Mouse (Mus musculus): Measurements from ENCODE around the gene Phtf2. TPM values are rescaled to one million over a fixed set of nuclear protein-coding genes. Genes with fewer than 3 reads are reported as not detected.
A peak's percentile ranks its signal among the peaks of the same experiment; 100 is the strongest.
"Not testable (repeated sequence)": the region's sequence is repeated elsewhere in the genome, so short reads cannot be mapped to it uniquely, and the experiment has no call there.

The Phtf2 gene
- polyA plus RNA-seq, 1 experiment from 2014 or later = 8.5 TPM

- ATAC-seq (replicated peaks; ENCODE audit: low FRiP score, low read depth) (no peak), DNase-seq (ENCODE audit: low spot score) (no peak)
- Histone ChIP-seq H3K27me3 (ENCODE audit: insufficient read depth, low read length) (no peaks in the 10 kb centered on the region), H3K4me1 (replicated peaks; ENCODE audit: insufficient read depth, low read length) (no peaks in the 10 kb centered on the region), H3K4me2 (ENCODE audit: low read length) (no peak overlapping the region), H3K36me3 (ENCODE audit: insufficient read depth, low read length) (no peaks in the 10 kb centered on the region), H3K27ac (no peak overlapping the region), H3K4me3 (replicated peaks; ENCODE audit: low read depth, low read length) (no peak overlapping the region), H3K9ac (ENCODE audit: low read depth, low read length) (no peak overlapping the region), H3K9me3 (replicated peaks; ENCODE audit: low read length) (no peaks in the 10 kb centered on the region)
- TF ChIP-seq CTCF (IDR thresholded peaks at IDR 0.05; ENCODE audit: low read depth) = peak; percentile 25; the same call in 1 of the 2 replicates
- 55% methylated on average over 2 of the region's 2 CpGs for WGBS
These were observed 143.1 kb downstream of the Phtf2 start for GRCm38 (mm10) chr5:20738795-20739194.

- H3K27me3 ChIP-seq (ENCODE audit: insufficient read depth, low read length); H3K27ac ChIP-seq; DNase-seq (ENCODE audit: low spot score); H3K4me2 ChIP-seq (ENCODE audit: low read length); H3K9me3 ChIP-seq (replicated peaks; ENCODE audit: low read length); H3K9ac ChIP-seq (ENCODE audit: low read depth, low read length); H3K4me1 ChIP-seq (replicated peaks; ENCODE audit: insufficient read depth, low read length); ATAC-seq (replicated peaks; ENCODE audit: low FRiP score, low read depth); H3K36me3 ChIP-seq (ENCODE audit: insufficient read depth, low read length); H3K4me3 ChIP-seq (replicated peaks; ENCODE audit: low read depth, low read length): not testable (repeated sequence)
- 82% methylated on average over 4 of the region's 4 CpGs for WGBS
These were observed 158.7 kb downstream of the Phtf2 start for GRCm38 (mm10) chr5:20723226-20723625.

GRCm38 (mm10) chr5:20720201-20720900, 161.6 kb downstream of the Phtf2 start:
- Histone ChIP-seq H3K27ac (no peak overlapping the region), H3K9me3 (replicated peaks; ENCODE audit: low read length) (no peaks in the 10 kb centered on the region), H3K4me1 (replicated peaks; ENCODE audit: insufficient read depth, low read length) (no peaks in the 10 kb centered on the region), H3K4me3 (replicated peaks; ENCODE audit: low read depth, low read length) (no peak overlapping the region), H3K36me3 (ENCODE audit: insufficient read depth, low read length) (no peaks in the 10 kb centered on the region), H3K4me2 (ENCODE audit: low read length) (no peak overlapping the region), H3K9ac (ENCODE audit: low read depth, low read length) (no peak overlapping the region), H3K27me3 (ENCODE audit: insufficient read depth, low read length) (no peaks in the 10 kb centered on the region)
- ATAC-seq (replicated peaks; ENCODE audit: low FRiP score, low read depth) (no peak), DNase-seq (ENCODE audit: low spot score) (no peak)
- TF ChIP-seq CTCF (IDR thresholded peaks at IDR 0.05; ENCODE audit: low read depth) = no peak
- WGBS = 63% methylated on average over 4 of the region's 4 CpGs

- WGBS = 96% methylated on average over 6 of the region's 6 CpGs
- not testable (repeated sequence) for H3K4me1 ChIP-seq (replicated peaks; ENCODE audit: insufficient read depth, low read length); H3K36me3 ChIP-seq (ENCODE audit: insufficient read depth, low read length); H3K4me2 ChIP-seq (ENCODE audit: low read length); H3K9me3 ChIP-seq (replicated peaks; ENCODE audit: low read length); DNase-seq (ENCODE audit: low spot score); H3K4me3 ChIP-seq (replicated peaks; ENCODE audit: low read depth, low read length); H3K27ac ChIP-seq; ATAC-seq (replicated peaks; ENCODE audit: low FRiP score, low read depth); H3K9ac ChIP-seq (ENCODE audit: low read depth, low read length); H3K27me3 ChIP-seq (ENCODE audit: insufficient read depth, low read length)
These were observed 165.9 kb downstream of the Phtf2 start for GRCm38 (mm10) chr5:20715980-20716379.

GRCm38 (mm10) chr5:20714619-20715018, 167.3 kb downstream of the Phtf2 start:
- not testable (repeated sequence) for H3K4me1 ChIP-seq (replicated peaks; ENCODE audit: insufficient read depth, low read length); H3K9me3 ChIP-seq (replicated peaks; ENCODE audit: low read length); ATAC-seq (replicated peaks; ENCODE audit: low FRiP score, low read depth); DNase-seq (ENCODE audit: low spot score); H3K36me3 ChIP-seq (ENCODE audit: insufficient read depth, low read length); H3K4me3 ChIP-seq (replicated peaks; ENCODE audit: low read depth, low read length); H3K9ac ChIP-seq (ENCODE audit: low read depth, low read length); H3K4me2 ChIP-seq (ENCODE audit: low read length); H3K27me3 ChIP-seq (ENCODE audit: insufficient read depth, low read length); H3K27ac ChIP-seq
- 85% methylated on average over 1 of the region's 1 CpGs for WGBS

GRCm38 (mm10) chr5:20710845-20711244, 171.1 kb downstream of the Phtf2 start:
- ATAC-seq (replicated peaks; ENCODE audit: low FRiP score, low read depth); H3K4me3 ChIP-seq (replicated peaks; ENCODE audit: low read depth, low read length); H3K27ac ChIP-seq; H3K36me3 ChIP-seq (ENCODE audit: insufficient read depth, low read length); H3K9me3 ChIP-seq (replicated peaks; ENCODE audit: low read length); DNase-seq (ENCODE audit: low spot score); H3K27me3 ChIP-seq (ENCODE audit: insufficient read depth, low read length); H3K9ac ChIP-seq (ENCODE audit: low read depth, low read length); H3K4me1 ChIP-seq (replicated peaks; ENCODE audit: insufficient read depth, low read length); H3K4me2 ChIP-seq (ENCODE audit: low read length): not testable (repeated sequence)
- whole genome bisulfite sequencing = 88% methylated on average over 6 of the region's 6 CpGs

Other genes starting within 250 kb of the Phtf2 start
- gene Tmem60, start 67 bp upstream of the Phtf2 start, polyA plus RNA-seq (2015; fragmentation: Nextera tagmentation; extraction: Ambion mirVana) = 63.4 and 68.7 TPM in 2 replicates
- gene Rsbn1l, start 74.3 kb upstream of the Phtf2 start, polyA plus RNA-seq (2015; fragmentation: Nextera tagmentation; extraction: Ambion mirVana) = 5.5 and 6.4 TPM in 2 replicates
- gene Ptpn12, start 173.8 kb upstream of the Phtf2 start, polyA plus RNA-seq (2015; fragmentation: Nextera tagmentation; extraction: Ambion mirVana) = 21.3 and 23.3 TPM in 2 replicates

Measured in kidney, postnatal 0 days (tissue).